Mouse (Mus musculus): ENCODE results near the gene L3mbtl2. TPM values are rescaled to one million over a fixed set of nuclear protein-coding genes. Genes with fewer than 3 reads are reported as not detected.
A peak's percentile ranks its signal among the peaks of the same experiment; 100 is the strongest.
"Not testable (repeated sequence)": the region's sequence is repeated elsewhere in the genome, so short reads cannot be mapped to it uniquely, and the experiment has no call there.

L3mbtl2 gene
- polyA plus RNA-seq, 2 experiments, result 10.4 to 10.7 TPM

DNA sequence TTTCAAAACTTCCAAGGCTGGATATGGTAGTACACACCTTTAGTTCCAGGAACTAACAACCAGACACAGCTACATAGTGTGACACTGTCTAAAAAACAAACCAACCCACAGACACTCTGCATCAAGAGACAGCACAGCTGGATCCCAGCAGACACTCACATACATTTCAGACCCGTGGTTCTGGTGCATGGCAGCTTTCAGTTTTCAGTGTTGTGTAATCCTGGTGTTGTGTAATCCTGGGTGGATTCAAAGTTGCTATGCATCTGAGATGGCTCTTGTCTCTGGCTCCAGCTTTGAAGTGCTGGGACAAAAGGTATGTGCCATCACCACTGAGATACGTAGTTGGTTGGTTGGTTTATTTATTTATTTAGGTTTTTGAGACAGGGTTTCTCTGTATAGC lies 34.8 kb downstream of the L3mbtl2 start:
- no peak overlapping the region for H3K4me2 ChIP-seq (ENCODE audit: low read depth)
- H3K9ac ChIP-seq (replicated peaks), result no peak overlapping the region
- H3K27me3 ChIP-seq (ENCODE audit: control insufficient read depth, insufficient read depth, low read length), result peaks cover 26% of the 10 kb centered on the region
- ATAC-seq (ENCODE audit: insufficient read depth) (no peak), DNase-seq (ENCODE audit: low read depth in 3 of 3, low spot score in 3 of 3) (peak; percentile 19 to 36 (median 28))
- H3K36me3 ChIP-seq (replicated peaks; ENCODE audit: control insufficient read depth, insufficient read depth, low read depth), result peaks cover 3% of the 10 kb centered on the region
- 36% methylated on average over 2 of the region's 2 CpGs for WGBS (ENCODE audit: insufficient replicate concordance)
- no peaks in the 10 kb centered on the region; a peak in 1 of 4 replicates for H3K4me1 ChIP-seq (replicated peaks; ENCODE audit: control insufficient read depth in 2 of 2, insufficient read depth in 2 of 2, low read length in 1 of 2)
- TF ChIP-seq EP300 (IDR thresholded peaks at IDR 0.05; ENCODE audit: low read depth) (no peak), CTCF (IDR thresholded peaks at IDR 0.05; ENCODE audit: low read depth) (no peak)
- no peak overlapping the region for H3K27ac ChIP-seq
- no peaks in the 10 kb centered on the region for H3K9me3 ChIP-seq (ENCODE audit: control insufficient read depth, low read length)
- H3K4me3 ChIP-seq (ENCODE audit: insufficient read depth in 1 of 2, low read depth in 2 of 2, low read length in 2 of 2), result no peak overlapping the region

DNA sequence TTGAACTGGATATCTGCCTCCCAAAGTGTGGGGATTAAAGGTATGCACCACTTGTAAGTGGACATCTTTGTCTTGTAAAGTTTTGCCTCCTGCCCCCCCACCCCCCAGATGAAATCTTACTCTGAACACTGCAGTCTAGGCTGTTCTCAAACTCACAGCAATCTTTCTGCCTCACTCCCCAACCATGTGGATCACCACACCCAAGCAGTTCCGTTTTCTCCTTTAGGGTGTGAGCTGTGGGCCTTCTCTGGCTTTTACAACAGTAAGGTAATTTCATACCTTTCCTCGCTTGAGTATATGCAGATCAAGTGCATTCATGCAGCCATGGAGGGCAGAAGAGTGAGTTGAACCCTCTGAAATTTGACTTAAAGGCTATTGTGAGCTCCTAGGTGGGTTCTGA lies 36.5 kb downstream of the L3mbtl2 start:
- Histone ChIP-seq H3K27me3 (ENCODE audit: control insufficient read depth, insufficient read depth, low read length) (peaks cover 9% of the 10 kb centered on the region), H3K27ac (no peak overlapping the region), H3K36me3 (replicated peaks; ENCODE audit: control insufficient read depth, insufficient read depth, low read depth) (peaks cover 19% of the 10 kb centered on the region), H3K4me3 (ENCODE audit: insufficient read depth in 1 of 2, low read depth in 2 of 2, low read length in 2 of 2) (no peak overlapping the region), H3K4me2 (ENCODE audit: low read depth) (no peak overlapping the region), H3K4me1 (replicated peaks; ENCODE audit: control insufficient read depth in 2 of 2, insufficient read depth in 2 of 2, low read length in 1 of 2) (no peaks in the 10 kb centered on the region; a peak in 1 of 4 replicates), H3K9me3 (ENCODE audit: control insufficient read depth, low read length) (no peaks in the 10 kb centered on the region), H3K9ac (replicated peaks) (no peak overlapping the region)
- ATAC-seq (ENCODE audit: insufficient read depth) (no peak), DNase-seq (ENCODE audit: low read depth in 3 of 3, low spot score in 3 of 3) (no peak)
- 55% methylated on average over 2 of the region's 2 CpGs for WGBS (ENCODE audit: insufficient replicate concordance)
- TF ChIP-seq CTCF (IDR thresholded peaks at IDR 0.05; ENCODE audit: low read depth) (no peak), EP300 (IDR thresholded peaks at IDR 0.05; ENCODE audit: low read depth) (no peak)

DNA sequence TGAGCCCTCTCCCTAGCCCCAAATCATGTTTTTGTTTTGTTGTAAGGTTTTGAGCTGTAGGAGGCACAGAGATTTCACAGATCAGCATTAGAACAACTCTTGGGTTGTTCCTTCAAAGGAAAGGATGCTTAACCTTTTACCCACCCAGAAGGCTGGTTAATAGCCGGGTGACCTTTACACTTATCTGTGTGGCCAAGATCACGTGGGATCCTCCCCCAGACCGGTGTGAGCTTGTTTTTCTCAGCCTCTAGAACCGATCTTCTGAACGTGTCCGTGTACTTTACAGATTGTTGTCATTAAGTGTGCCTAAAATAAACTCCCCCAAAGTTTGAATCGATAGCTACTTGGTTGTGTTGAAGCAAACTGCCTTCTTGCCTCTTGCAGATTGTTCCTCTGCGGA lies 36.9 kb downstream of the L3mbtl2 start:
- WGBS (ENCODE audit: insufficient replicate concordance), result 55% methylated on average over 8 of the region's 8 CpGs
- Histone ChIP-seq H3K9ac (replicated peaks) (no peak overlapping the region), H3K27me3 (ENCODE audit: control insufficient read depth, insufficient read depth, low read length) (peaks cover 6% of the 10 kb centered on the region), H3K4me1 (replicated peaks; ENCODE audit: control insufficient read depth in 2 of 2, insufficient read depth in 2 of 2, low read length in 1 of 2) (no peaks in the 10 kb centered on the region; a peak in 1 of 4 replicates), H3K4me3 (ENCODE audit: insufficient read depth in 1 of 2, low read depth in 2 of 2, low read length in 2 of 2) (no peak overlapping the region), H3K9me3 (ENCODE audit: control insufficient read depth, low read length) (no peaks in the 10 kb centered on the region), H3K27ac (no peak overlapping the region), H3K36me3 (replicated peaks; ENCODE audit: control insufficient read depth, insufficient read depth, low read depth) (peaks cover 23% of the 10 kb centered on the region), H3K4me2 (ENCODE audit: low read depth) (no peak overlapping the region)
- TF ChIP-seq EP300 (IDR thresholded peaks at IDR 0.05; ENCODE audit: low read depth) (no peak), CTCF (IDR thresholded peaks at IDR 0.05; ENCODE audit: low read depth) (no peak)
- ATAC-seq (ENCODE audit: insufficient read depth) (no peak), DNase-seq (ENCODE audit: low read depth in 3 of 3, low spot score in 3 of 3) (no peak)

DNA sequence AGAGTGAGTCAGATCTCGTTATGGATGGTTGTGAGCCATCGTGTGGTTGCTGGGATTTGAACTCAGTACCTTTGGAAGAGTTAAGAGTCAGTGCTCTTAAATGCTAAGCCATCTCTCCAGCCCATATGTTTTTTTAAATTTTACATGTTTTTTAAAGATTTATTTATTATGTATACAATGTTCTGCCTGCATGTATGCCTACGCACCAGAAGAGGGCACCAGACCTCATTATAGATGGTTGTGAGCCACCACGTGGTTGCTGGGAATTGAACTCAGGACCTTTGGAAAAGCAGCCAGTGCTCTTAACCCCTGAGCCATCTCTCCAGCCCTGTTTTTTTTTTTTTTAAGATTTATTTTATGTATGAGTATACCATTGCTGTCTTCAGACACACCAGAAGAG lies 37.7 kb downstream of the L3mbtl2 start:
- H3K4me3 ChIP-seq (ENCODE audit: insufficient read depth in 1 of 2, low read depth in 2 of 2, low read length in 2 of 2); H3K9ac ChIP-seq (replicated peaks); H3K9me3 ChIP-seq (ENCODE audit: control insufficient read depth, low read length); H3K27ac ChIP-seq; H3K4me1 ChIP-seq (replicated peaks; ENCODE audit: control insufficient read depth in 2 of 2, insufficient read depth in 2 of 2, low read length in 1 of 2); DNase-seq (ENCODE audit: low read depth in 3 of 3, low spot score in 3 of 3); H3K27me3 ChIP-seq (ENCODE audit: control insufficient read depth, insufficient read depth, low read length); H3K4me2 ChIP-seq (ENCODE audit: low read depth); ATAC-seq (ENCODE audit: insufficient read depth): not testable (repeated sequence)
- WGBS (ENCODE audit: insufficient replicate concordance), result 72% methylated on average over 4 of the region's 4 CpGs
- TF ChIP-seq CTCF (IDR thresholded peaks at IDR 0.05; ENCODE audit: low read depth), result peak; percentile 37
- H3K36me3 ChIP-seq (replicated peaks; ENCODE audit: control insufficient read depth, insufficient read depth, low read depth), result peaks cover 30% of the 10 kb centered on the region

DNA sequence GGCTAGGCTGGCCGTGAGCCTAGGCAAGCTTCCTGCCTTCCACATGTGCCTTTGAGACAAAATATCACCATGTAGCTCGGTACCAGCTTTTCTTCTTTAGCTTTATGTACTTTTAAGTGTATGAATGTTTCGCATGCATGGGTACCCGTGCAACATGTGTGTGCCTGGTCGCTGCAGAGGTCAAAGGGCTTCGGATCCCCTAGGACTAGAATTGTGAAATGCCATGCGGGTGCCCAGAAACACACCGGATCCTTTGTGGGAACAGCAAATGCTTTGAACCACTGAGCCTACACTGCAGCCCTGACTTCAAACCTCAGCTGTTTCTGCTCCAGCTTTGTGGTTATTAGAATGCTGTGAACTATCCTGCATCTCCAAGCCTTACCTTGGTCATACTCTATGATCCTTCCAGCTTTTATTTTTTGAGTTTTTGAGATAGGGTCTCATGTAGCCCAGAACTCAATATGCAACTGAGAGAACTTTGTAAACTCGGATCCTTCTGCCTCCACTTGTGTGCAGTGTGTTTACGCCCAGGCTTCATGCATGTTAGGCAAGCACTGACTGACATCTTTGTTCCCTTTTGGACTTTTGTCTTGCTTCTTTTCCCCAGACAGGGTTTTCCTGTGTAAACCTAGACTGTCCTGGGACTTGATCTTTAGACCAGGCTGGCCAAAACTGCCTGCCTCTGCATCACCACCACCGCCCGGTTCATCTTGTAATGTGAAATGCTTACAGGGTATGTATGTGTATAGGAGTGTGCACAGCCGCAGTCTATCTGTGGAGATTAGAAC lies 38.8 kb downstream of the L3mbtl2 start:
- Histone ChIP-seq H3K36me3 (replicated peaks; ENCODE audit: control insufficient read depth, insufficient read depth, low read depth) (peaks cover 39% of the 10 kb centered on the region), H3K9ac (replicated peaks) (no peak overlapping the region), H3K4me3 (ENCODE audit: insufficient read depth in 1 of 2, low read depth in 2 of 2, low read length in 2 of 2) (no peak overlapping the region), H3K27ac (no peak overlapping the region), H3K9me3 (ENCODE audit: control insufficient read depth, low read length) (no peaks in the 10 kb centered on the region), H3K4me2 (ENCODE audit: low read depth) (no peak overlapping the region), H3K4me1 (replicated peaks; ENCODE audit: control insufficient read depth in 2 of 2, insufficient read depth in 2 of 2, low read length in 1 of 2) (no peaks in the 10 kb centered on the region; a peak in 1 of 4 replicates), H3K27me3 (ENCODE audit: control insufficient read depth, insufficient read depth, low read length) (no peaks in the 10 kb centered on the region)
- 0 out of 2 replicates have a peak, but pooled peaks have one; percentile 27 for ATAC-seq (ENCODE audit: insufficient read depth)
- 84% methylated on average over 13 of the region's 13 CpGs for WGBS (ENCODE audit: insufficient replicate concordance)
- TF ChIP-seq CTCF (IDR thresholded peaks at IDR 0.05; ENCODE audit: low read depth) (no peak), EP300 (IDR thresholded peaks at IDR 0.05; ENCODE audit: low read depth) (no peak)
- DNase-seq (ENCODE audit: low read depth in 3 of 3, low spot score in 3 of 3), result no peak
